Mouse (Mus musculus) ES-Bruce4 (cell line): ENCODE measurements around the gene E130208F15Rik.

ENCODE experiments used
- EP300 ChIP-seq: IDR thresholded peaks from 2 replicates; pipeline ENCODE4 v1.6.1; 2011; ENCODE audit warnings: low read depth, low read length; ENCODE audit not compliant: insufficient read depth
- POLR2A ChIP-seq: IDR thresholded peaks from one replicate; pipeline ENCODE4 v1.8.1; 2011; ENCODE audit warnings: low read length; ENCODE audit not compliant: insufficient read depth

DNA sequence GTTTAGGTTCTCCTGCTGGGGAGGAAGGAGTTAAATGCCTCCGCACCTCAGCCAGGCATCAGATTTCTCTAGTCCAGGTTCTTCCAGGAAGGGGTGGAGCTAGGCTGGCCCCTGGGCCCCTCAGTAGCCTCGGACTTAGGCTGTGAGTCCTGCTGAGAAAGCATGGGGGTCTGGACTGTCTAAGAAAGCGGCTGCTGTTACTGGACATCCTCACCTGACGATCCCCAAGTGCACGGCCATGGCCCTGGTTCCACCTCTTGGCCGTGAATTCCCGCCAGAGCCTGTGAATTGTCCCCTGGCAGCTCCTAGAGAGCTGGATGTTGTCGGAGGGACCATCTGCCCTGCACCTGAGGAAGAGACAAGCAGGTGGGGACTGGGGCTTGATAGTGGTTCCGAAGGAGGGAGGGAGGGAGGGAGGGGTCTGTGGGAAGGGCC lies 6.8 kb upstream of the E130208F15Rik start, which contains the start of gene Syne4:
- peak; percentile 53 for TF ChIP-seq POLR2A
- 0 out of 2 replicates have a peak, but pooled peaks have one; percentile 41 for TF ChIP-seq EP300
